Mouse (Mus musculus) midbrain, embryonic 15.5 days (tissue): ENCODE data around the gene Fasn. TPM values are rescaled to one million over a fixed set of nuclear protein-coding genes. Genes with fewer than 3 reads are reported as not detected.
"Not testable (repeated sequence)": the region's sequence is repeated elsewhere in the genome, so short reads cannot be mapped to it uniquely, and the experiment has no call there.

Experiments
- ATAC-seq: fragments of 200-750 bp; cut with Nextera tagmentation; replicated peaks from 2 replicates; pipeline ENCODE4 v1.8.0; 2017; ENCODE audit warnings: moderate TSS enrichment
- H3K27ac ChIP-seq: fragments of 300-500 bp; sonication (generic); 2 replicates; pipeline ENCODE4 v1.5.1; 2015; ENCODE audit warnings: mild to moderate bottlenecking, inconsistent platforms
- H3K27me3 ChIP-seq: fragments of 300-500 bp; sonication (generic); replicated peaks from 2 replicates; pipeline ENCODE4 v1.6.1; 2015; ENCODE audit warnings: inconsistent platforms
- H3K36me3 ChIP-seq: fragments of 300-500 bp; sonication (generic); replicated peaks from 2 replicates; pipeline ENCODE4 v1.6.1; 2015; ENCODE audit warnings: inconsistent platforms
- H3K4me1 ChIP-seq: fragments of 300-500 bp; sonication (generic); 2 replicates; pipeline ENCODE4 v1.6.1; 2015; ENCODE audit warnings: inconsistent platforms
- H3K4me2 ChIP-seq: fragments of 300-500 bp; sonication (generic); 2 replicates; pipeline ENCODE4 v1.6.1; 2015; ENCODE audit warnings: inconsistent platforms, mild to moderate bottlenecking, moderate library complexity
- H3K4me3 ChIP-seq: fragments of 300-500 bp; sonication (generic); 2 replicates; pipeline ENCODE4 v1.5.1; 2015; ENCODE audit warnings: mild to moderate bottlenecking, inconsistent platforms
- H3K9ac ChIP-seq: fragments of 300-500 bp; sonication (generic); 2 replicates; pipeline ENCODE4 v1.6.1; 2015; ENCODE audit warnings: mild to moderate bottlenecking, inconsistent platforms
- H3K9me3 ChIP-seq: fragments of 300-500 bp; sonication (generic); 2 replicates; pipeline ENCODE4 v1.6.1; 2016; ENCODE audit warnings: inconsistent platforms
- WGBS: fragments of 180-500 bp; shearing (Covaris S2); methylation state at CpG from one replicate; pipeline ENCODE4 v1.1.7; 2015; ENCODE audit warnings: mixed read lengths; 5-methylcytosine and 5-hydroxymethylcytosine counted together
- polyA plus RNA-seq: library from polyadenylated mRNA; unstranded; fragments of >200 nt; fragmentation: Nextera tagmentation; extraction: Ambion mirVana; gene quantifications from 2 replicates; pipeline ENCODE4 v1.2.1, GENCODE M21; 2015

The Fasn gene
- polyA plus RNA-seq, 1 experiment from 2014 or later = 102 TPM

DNA sequence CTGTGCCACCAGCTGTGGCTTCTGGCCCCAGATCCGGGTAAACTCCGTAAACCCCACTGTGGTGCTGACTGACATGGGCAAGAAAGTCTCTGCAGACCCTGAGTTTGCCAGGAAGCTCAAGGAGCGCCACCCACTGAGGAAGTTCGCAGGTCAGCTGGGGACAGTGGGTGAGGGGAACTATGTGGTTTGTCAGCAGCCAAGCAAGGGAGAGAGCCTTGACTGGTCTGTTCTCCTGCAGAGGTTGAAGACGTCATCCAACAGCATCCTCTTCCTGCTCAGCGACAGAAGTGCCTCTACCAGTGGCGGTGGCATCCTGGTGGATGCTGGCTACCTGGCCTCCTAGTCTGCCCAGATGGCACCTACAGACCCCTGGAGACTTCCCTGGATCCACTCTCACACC, 57.3 kb downstream of the Fasn start:
- not testable (repeated sequence) for H3K27ac ChIP-seq, ATAC-seq, H3K4me2 ChIP-seq, H3K4me1 ChIP-seq, H3K36me3 ChIP-seq, H3K27me3 ChIP-seq, H3K9me3 ChIP-seq, H3K9ac ChIP-seq, H3K4me3 ChIP-seq
- 79% methylated on average over 5 of the region's 7 CpGs for WGBS

DNA sequence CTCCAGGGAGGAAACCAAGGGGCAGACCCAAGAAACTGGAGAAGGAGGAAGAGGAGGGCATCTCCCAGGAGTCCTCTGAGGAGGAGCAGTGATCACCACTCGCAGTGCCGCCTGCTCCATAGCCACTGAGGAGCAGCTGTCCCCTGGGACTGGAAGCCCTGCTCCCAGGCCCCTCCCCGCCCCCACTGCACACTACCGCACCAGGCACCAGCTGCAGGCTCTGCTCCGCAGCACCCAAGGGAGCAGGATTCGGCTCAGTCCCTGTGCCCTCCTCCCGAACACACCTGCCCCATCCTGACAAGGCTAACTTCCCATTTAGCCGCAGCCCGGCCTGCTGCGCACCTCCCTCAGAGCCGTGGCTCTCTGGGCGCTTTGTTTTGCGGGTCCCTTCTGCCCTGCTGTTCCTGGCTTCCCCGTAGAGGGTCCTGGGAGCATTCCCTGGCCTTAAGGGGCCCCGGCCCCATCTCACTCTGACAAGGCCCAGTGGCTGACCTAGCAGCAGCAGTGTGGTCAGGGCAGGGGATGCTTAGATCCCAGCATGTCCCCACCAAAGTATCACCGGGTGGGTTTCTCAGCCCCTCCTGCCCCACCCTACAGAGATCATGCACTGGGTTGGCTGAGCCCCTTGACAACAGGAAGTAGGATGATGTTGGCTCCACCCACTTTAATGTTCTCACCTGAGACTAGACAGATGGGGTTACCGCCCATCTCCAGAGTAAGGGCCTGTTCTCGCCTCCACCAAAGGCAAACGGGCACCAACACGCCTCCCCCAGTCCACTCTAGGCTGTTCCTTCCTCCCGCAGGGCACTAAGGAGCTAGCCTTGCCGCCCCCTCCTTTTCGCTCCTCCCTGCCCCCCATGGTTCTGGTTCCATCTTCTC, 61.0 kb downstream of the Fasn start:
- peak; percentile 48; the same call in 1 of the 2 replicates for ATAC-seq
- not testable (repeated sequence) for H3K27me3 ChIP-seq, H3K9me3 ChIP-seq, H3K36me3 ChIP-seq, H3K27ac ChIP-seq, H3K9ac ChIP-seq, H3K4me1 ChIP-seq, H3K4me2 ChIP-seq, H3K4me3 ChIP-seq
- WGBS = 7% methylated on average over 6 of the region's 23 CpGs

- H3K4me2 ChIP-seq, H3K36me3 ChIP-seq, H3K9me3 ChIP-seq, H3K27ac ChIP-seq, H3K9ac ChIP-seq, H3K4me3 ChIP-seq, H3K4me1 ChIP-seq, ATAC-seq, H3K27me3 ChIP-seq: not testable (repeated sequence)
- 17% methylated on average over 14 of the region's 14 CpGs for WGBS
Measured at GRCm38 (mm10) chr11:120762672-120763041, 61.7 kb downstream of the Fasn start, which contains the start of gene Hmga1b. Gene Hmga1b (plus strand): TSS chr11:120762794.

DNA sequence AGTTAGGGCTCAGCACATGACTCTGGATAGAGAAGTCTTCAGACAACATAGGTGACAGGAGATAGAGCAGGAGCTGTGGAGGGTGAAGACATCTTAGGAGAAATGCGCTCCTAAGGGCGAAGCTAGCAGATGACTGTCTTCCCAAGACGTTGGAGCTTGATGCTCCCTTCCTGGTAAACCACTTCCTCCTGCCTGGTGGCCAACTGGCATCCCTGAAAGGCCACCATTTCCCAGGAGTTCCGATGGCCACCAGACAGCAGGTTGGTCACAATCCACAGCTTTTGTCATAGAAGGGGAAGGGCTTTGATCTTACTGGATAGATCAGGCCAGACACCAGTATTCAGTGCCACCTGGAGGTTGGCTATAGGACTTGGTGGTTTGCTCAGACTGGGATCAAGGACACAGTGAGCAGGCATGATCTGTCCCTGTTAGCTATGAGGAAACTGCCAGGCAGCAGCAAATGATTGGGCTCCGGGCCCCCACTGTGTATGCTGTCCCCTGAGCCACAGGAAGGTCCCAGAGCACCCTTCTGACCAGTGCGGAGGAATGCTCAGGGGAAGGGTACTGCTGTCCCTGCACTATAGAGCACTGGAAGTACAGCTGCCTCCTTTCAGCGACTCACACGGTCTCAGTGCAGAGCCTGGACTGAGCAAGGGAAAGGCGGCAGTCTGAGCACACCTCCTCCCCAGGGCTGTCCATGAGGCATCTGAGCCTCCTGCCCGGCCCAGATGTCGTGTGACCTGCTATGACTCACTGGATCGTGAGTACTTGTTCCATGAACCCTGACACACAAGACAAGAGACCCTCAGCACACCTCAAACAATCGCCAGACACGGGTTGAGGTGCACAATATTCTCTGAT, 62.3 kb downstream of the Fasn start:
- Histone ChIP-seq H3K9me3 (no peaks in the 10 kb centered on the region), H3K27ac (no peak overlapping the region), H3K27me3 (no peaks in the 10 kb centered on the region; the same call in 1 of the 2 replicates), H3K4me1 (no peaks in the 10 kb centered on the region), H3K4me2 (no peak overlapping the region), H3K36me3 (no peaks in the 10 kb centered on the region), H3K4me3 (no peak overlapping the region), H3K9ac (no peak overlapping the region)
- no peak for ATAC-seq
- 70% methylated on average over 14 of the region's 14 CpGs for WGBS

DNA sequence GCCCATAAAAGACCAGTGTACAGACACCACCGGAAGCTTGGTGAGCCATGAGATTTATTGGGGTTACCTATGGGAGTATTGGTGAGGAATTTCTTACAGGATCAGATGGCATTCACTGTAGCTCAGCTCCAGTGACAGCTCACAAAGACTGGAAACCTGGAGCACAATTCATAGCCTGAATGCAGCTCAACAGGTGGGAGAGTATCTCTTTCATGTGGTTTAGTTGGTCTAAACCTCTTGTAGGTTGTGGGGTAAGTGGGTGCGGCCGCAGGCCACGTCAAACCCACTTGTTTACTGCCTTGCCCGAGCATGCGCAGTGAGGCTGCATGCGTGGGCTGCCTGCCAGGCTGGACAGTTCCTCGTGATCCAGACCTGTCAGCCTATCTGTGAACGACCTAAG, 64.1 kb downstream of the Fasn start:
- no peaks in the 10 kb centered on the region; the same call in 1 of the 2 replicates for H3K27me3 ChIP-seq
- H3K4me2 ChIP-seq = no peak overlapping the region
- no peaks in the 10 kb centered on the region for H3K4me1 ChIP-seq
- 94% methylated on average over 9 of the region's 9 CpGs for WGBS
- no peak overlapping the region for H3K4me3 ChIP-seq
- H3K27ac ChIP-seq = no peak overlapping the region
- H3K9ac ChIP-seq = no peak overlapping the region
- no peak for ATAC-seq
- no peaks in the 10 kb centered on the region for H3K36me3 ChIP-seq
- no peaks in the 10 kb centered on the region for H3K9me3 ChIP-seq

Other genes starting within 250 kb of the Fasn start
- gene Arhgdia, start 242.9 kb downstream of the Fasn start, polyA plus RNA-seq = 458 and 487 TPM in 2 replicates
- gene Alyref, start 226.2 kb downstream of the Fasn start, polyA plus RNA-seq = 225 and 233 TPM in 2 replicates
- gene Anapc11, start 226.1 kb downstream of the Fasn start, polyA plus RNA-seq = 200 and 205 TPM in 2 replicates
- 0.59 and 1.3 TPM in 2 replicates for gene Npb, start 216.1 kb downstream of the Fasn start, polyA plus RNA-seq
- 222 and 233 TPM in 2 replicates for gene Pcyt2, start 206.6 kb downstream of the Fasn start, polyA plus RNA-seq
- 45.8 and 48.2 TPM in 2 replicates for gene Sirt7, start 199.3 kb downstream of the Fasn start, polyA plus RNA-seq
- gene Mafg, start 190.9 kb downstream of the Fasn start, polyA plus RNA-seq = 42.0 and 45.2 TPM in 2 replicates
- gene Pycr1, start 180.8 kb downstream of the Fasn start, polyA plus RNA-seq = 18.2 and 21.2 TPM in 2 replicates
- 0.90 and 1.2 TPM in 2 replicates for gene Myadml2, start 176.4 kb downstream of the Fasn start, polyA plus RNA-seq
- 1.4 and 1.8 TPM in 2 replicates for gene Notum, start 163.4 kb downstream of the Fasn start, polyA plus RNA-seq
- 149 and 158 TPM in 2 replicates for gene Aspscr1, start 151.6 kb downstream of the Fasn start, polyA plus RNA-seq
- 95.6 and 99.7 TPM in 2 replicates for gene Cenpx, start 110.8 kb downstream of the Fasn start, polyA plus RNA-seq
- 82.6 and 89.9 TPM in 2 replicates for gene Lrrc45, start 110.6 kb downstream of the Fasn start, polyA plus RNA-seq
- gene Rac3, start 103.1 kb downstream of the Fasn start, polyA plus RNA-seq = 560 and 572 TPM in 2 replicates
- gene Dcxr, start 97.3 kb downstream of the Fasn start, polyA plus RNA-seq = 6.8 and 7.9 TPM in 2 replicates
- 1.2 and 2.2 TPM in 2 replicates for gene Cbr2, start 92.4 kb downstream of the Fasn start, polyA plus RNA-seq
- 1.7 and 2.9 TPM in 2 replicates for gene Hmga1b, start 61.8 kb downstream of the Fasn start, polyA plus RNA-seq
- 137 and 138 TPM in 2 replicates for gene Rfng, start 40.3 kb downstream of the Fasn start, polyA plus RNA-seq
- gene Gps1, start 40.3 kb downstream of the Fasn start, polyA plus RNA-seq = 296 and 300 TPM in 2 replicates
- gene Dus1l, start 28.1 kb downstream of the Fasn start, polyA plus RNA-seq = 48.2 and 48.5 TPM in 2 replicates
- gene Ccdc57, start 108.3 kb upstream of the Fasn start, polyA plus RNA-seq = 7.4 and 8.2 TPM in 2 replicates
- gene Slc16a3, start 123.9 kb upstream of the Fasn start, polyA plus RNA-seq = 8.4 and 10.4 TPM in 2 replicates
- 173 and 176 TPM in 2 replicates for gene Csnk1d, start 166.8 kb upstream of the Fasn start, polyA plus RNA-seq
- gene Cd7, start 214.9 kb upstream of the Fasn start, polyA plus RNA-seq = not detected in 2 replicates
- gene Sectm1b, start 239.0 kb upstream of the Fasn start, polyA plus RNA-seq = not detected in 2 replicates